Mouse (Mus musculus): Measurements from ENCODE around the gene Lonp2.
A peak's percentile ranks its signal among the peaks of the same experiment; 100 is the strongest.

Gene Lonp2

GRCm38 (mm10) chr8:86623551-86623910 lies 312 bp upstream of the Lonp2 start:
- no peak for DNase-seq (ENCODE audit: low read depth, low spot score)

DNA sequence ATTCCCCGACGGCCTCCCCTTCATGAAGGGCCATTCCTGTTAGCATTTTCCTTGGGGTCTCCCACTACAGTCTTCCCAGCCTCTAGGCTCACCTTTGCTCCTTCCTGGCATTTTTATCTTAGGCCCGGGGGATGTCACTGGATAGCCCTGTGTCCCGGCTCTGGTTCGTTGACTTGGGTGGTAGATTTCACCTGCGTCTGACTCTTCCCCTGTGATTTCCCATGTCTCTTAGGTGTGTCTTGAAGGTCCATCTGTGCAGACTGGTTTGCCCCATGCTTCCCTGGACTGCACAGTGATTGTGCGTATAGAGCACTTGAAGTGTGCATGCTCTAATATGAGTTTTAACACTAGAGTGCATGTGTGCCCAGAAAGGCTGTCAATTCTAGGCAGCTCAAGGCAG lies 1.1 kb downstream of the Lonp2 start:
- no peak for DNase-seq (ENCODE audit: low read depth, low spot score)

- no peak for DNase-seq (ENCODE audit: low read depth, low spot score)
Measured at GRCm38 (mm10) chr8:86630212-86630611, 6.4 kb downstream of the Lonp2 start.

DNA sequence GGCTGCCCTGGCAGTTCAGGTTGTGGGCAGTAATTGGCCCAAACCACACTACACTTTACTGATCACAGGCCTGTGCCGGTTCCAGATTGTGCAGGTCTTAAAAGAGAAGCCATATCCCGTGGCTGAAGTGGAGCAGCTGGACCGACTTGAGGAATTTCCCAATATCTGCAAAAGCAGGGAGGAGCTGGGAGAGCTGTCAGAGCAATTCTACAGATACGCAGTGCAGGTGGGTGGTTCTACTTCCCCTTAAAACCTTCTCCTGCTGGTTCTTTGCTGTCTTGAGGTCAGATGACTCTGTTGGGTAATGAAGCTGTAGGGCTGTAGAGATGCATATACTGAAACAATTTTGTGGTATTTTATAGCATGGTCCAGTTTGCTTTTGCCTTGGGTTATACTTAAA lies 7.6 kb downstream of the Lonp2 start:
- no peak for DNase-seq (ENCODE audit: low read depth, low spot score)

- DNase-seq (ENCODE audit: low read depth, low spot score) = no peak
Measured at GRCm38 (mm10) chr8:86637826-86638225, 14.0 kb downstream of the Lonp2 start.

GRCm38 (mm10) chr8:86638981-86639380 lies 15.1 kb downstream of the Lonp2 start:
- DNase-seq (ENCODE audit: low read depth, low spot score) = no peak

DNA sequence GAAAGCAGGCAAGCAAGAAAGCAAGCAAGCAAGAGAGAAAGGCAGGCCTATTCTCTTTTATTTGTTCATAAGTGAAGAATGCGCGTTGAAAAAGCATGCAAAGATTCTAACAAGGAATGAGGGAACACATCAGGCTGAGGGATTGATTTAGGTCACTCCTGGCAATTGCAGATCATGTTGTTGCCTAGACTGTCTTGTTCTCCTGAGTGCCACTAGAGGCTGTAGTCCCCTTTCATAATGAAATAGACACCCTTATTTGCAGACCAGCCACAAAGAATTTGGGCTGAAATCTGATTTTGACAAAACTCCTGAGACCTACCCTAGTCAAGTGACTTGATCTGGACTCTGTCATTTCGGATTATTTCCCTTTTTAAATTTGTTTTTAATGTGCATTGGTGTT lies 18.8 kb downstream of the Lonp2 start:
- DNase-seq (ENCODE audit: low read depth, low spot score) = no peak

GRCm38 (mm10) chr8:86644661-86645060 lies 20.8 kb downstream of the Lonp2 start:
- DNase-seq (ENCODE audit: low read depth, low spot score) = no peak

GRCm38 (mm10) chr8:86647771-86648170 lies 23.9 kb downstream of the Lonp2 start:
- DNase-seq (ENCODE audit: low read depth, low spot score) = no peak

DNA sequence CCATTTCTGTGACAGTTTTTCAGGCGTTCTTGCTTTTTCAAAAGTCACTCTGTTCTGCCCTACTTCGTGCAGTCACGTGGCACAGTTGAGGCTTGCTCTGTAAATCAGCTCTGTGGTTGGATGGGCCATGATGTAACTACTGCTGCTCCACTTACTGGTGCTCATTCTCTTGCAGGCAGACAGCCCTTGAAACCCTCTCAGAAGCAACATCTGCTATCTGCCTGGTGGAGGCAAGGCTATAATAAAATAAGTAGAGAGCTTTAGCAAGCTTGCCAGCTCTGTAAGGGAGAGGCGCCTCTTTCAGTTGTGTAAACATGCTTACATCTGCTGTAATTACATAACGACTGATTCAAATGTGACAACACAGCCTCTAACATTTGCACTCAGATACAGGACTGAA lies 27.6 kb downstream of the Lonp2 start:
- no peak for DNase-seq (ENCODE audit: low read depth, low spot score)

GRCm38 (mm10) chr8:86652546-86652945 lies 28.7 kb downstream of the Lonp2 start:
- no peak for DNase-seq (ENCODE audit: low read depth, low spot score)

DNA sequence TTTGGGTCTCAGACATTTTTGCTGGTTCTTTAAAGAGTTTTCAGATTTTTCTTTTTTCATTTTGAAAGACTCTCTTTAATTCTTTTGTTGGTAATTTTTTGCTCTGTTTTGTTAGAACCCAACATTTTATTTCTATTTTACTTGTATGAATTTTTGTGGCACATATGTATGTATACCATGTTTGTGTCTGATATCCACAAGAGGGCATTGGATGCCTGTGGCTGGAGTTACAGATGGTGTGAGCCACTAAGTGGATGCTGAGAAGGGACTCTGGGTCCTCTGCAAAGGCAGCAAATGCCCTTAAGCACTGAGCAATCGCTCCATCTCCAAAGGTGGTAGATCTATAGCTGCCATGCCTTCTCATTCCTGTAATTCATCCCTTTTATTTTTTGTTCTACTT lies 30.7 kb downstream of the Lonp2 start:
- no peak for DNase-seq (ENCODE audit: low read depth, low spot score)

DNA sequence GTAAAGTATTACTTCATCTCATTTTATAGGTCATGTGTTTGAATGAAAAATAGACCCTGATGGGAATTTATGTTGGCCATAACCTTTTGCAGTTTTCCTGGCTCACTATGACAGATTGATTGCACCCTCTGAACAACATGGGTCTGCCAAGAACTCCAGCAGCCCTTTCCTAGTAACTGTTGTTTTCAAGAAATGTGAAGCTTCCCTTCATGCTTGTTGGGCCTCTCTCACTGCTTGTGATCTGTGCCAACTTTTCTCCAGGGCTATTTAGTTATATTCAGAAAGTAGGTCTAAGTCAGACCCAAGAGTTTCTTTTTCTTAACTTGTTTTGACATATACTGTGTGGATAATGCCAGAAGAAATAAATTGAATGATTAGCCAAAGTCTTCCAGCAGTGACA lies 44.9 kb downstream of the Lonp2 start:
- peak; percentile 13 for DNase-seq (ENCODE audit: low read depth, low spot score)

DNA sequence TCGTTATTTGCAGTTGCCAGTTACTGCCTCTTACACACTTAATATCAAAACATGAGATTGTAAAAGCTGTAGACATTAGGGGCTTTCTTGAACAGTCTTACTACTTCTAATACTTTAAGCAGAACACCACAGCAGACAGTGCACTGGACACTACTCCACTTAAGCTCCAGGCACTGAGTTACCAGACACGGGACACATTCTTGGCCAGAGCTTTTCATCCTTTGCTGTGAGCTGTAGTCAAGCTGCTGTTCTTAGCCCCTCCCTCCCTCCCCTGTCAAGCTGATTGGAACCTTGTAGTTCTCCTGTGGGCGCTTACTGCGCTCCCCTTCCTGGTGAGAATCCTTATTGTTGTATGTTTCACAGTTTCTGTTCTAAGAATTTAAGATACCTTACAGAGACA lies 45.4 kb downstream of the Lonp2 start:
- DNase-seq (ENCODE audit: low read depth, low spot score) = no peak

- DNase-seq (ENCODE audit: low read depth, low spot score) = no peak
Measured at GRCm38 (mm10) chr8:86686629-86687028, 62.8 kb downstream of the Lonp2 start.

- no peak for DNase-seq (ENCODE audit: low read depth, low spot score)
Measured at GRCm38 (mm10) chr8:86692107-86692506, 68.3 kb downstream of the Lonp2 start.

- DNase-seq (ENCODE audit: low read depth, low spot score) = no peak
Measured at GRCm38 (mm10) chr8:86694011-86694410, 70.2 kb downstream of the Lonp2 start.

- DNase-seq (ENCODE audit: low read depth, low spot score) = no peak
Measured at GRCm38 (mm10) chr8:86695703-86696102, 71.9 kb downstream of the Lonp2 start.

GRCm38 (mm10) chr8:86698811-86699421 lies 75.1 kb downstream of the Lonp2 start:
- DNase-seq (ENCODE audit: low read depth, low spot score) = no peak

- no peak for DNase-seq (ENCODE audit: low read depth, low spot score)
Measured at GRCm38 (mm10) chr8:86699471-86699870, 75.6 kb downstream of the Lonp2 start.

GRCm38 (mm10) chr8:86702453-86702852 lies 78.6 kb downstream of the Lonp2 start:
- no peak for DNase-seq (ENCODE audit: low read depth, low spot score)

- DNase-seq (ENCODE audit: low read depth, low spot score) = no peak
Measured at GRCm38 (mm10) chr8:86705317-86705716, 81.5 kb downstream of the Lonp2 start.

- no peak for DNase-seq (ENCODE audit: low read depth, low spot score)
Measured at GRCm38 (mm10) chr8:86706756-86707155, 82.9 kb downstream of the Lonp2 start.

DNA sequence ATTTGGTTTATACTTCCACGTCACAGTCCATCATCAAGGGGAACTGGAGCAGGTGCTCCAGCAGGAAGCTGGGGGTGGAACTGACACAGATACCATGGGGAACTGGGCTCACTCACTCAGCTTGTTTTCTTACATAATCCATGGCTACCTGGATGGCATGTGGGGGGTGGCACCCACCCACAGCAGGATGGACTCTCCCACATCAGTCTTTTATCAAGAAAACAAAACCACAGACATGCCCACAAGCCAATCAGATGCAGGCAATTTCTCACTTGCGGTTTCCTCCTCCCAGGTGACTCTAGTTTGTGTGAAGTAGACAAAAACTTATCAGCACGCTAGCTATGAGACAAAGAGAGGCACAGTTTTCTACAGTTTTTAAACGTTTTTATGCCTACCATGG lies 84.0 kb downstream of the Lonp2 start:
- no peak for DNase-seq (ENCODE audit: low read depth, low spot score)

All from mesoderm, embryonic 11.5 days (tissue).